Mouse (Mus musculus): ENCODE data around the gene Casc4. TPM values are rescaled to one million over a fixed set of nuclear protein-coding genes. Genes with fewer than 3 reads are reported as not detected.
"Not testable (repeated sequence)": the region's sequence is repeated elsewhere in the genome, so short reads cannot be mapped to it uniquely, and the experiment has no call there.

Gene Casc4
- polyA plus RNA-seq, 1 experiment from 2014 or later = 19.6 TPM

- WGBS = 2% methylated on average over 18 of the region's 18 CpGs
- Histone ChIP-seq H3K4me3 (peak overlapping the region; percentile 78), H3K4me1 (peaks cover 15% of the 10 kb centered on the region), H3K27ac (replicated peaks) (peak overlapping the region; percentile 87), H3K9ac (replicated peaks) (peak overlapping the region; percentile 83), H3K4me2 (replicated peaks) (peak overlapping the region; percentile 71), H3K9me3 (no peaks in the 10 kb centered on the region), H3K36me3 (no peaks in the 10 kb centered on the region), H3K27me3 (peaks cover 58% of the 10 kb centered on the region)
- ATAC-seq (ENCODE audit: low FRiP score, low read depth) = peak; percentile 64
Observed at GRCm38 (mm10) chr2:121866071-121866601, 634 bp upstream of the Casc4 start.

- WGBS = under 1% methylated on average over 63 of the region's 63 CpGs
- Histone ChIP-seq H3K27ac (replicated peaks) (peak overlapping the region; percentile 87), H3K9me3 (no peaks in the 10 kb centered on the region), H3K9ac (replicated peaks) (peak overlapping the region; percentile 83), H3K36me3 (no peaks in the 10 kb centered on the region), H3K4me1 (peaks cover 15% of the 10 kb centered on the region), H3K4me3 (peak overlapping the region; percentile 78), H3K4me2 (replicated peaks) (peak overlapping the region; percentile 71), H3K27me3 (peaks cover 57% of the 10 kb centered on the region)
- ATAC-seq (ENCODE audit: low FRiP score, low read depth) = peak; percentile 55; the same call in 1 of the 2 replicates
Observed at GRCm38 (mm10) chr2:121867051-121867928, 520 bp downstream of the Casc4 start.

GRCm38 (mm10) chr2:121879506-121879905 is 12.7 kb downstream of the Casc4 start:
- 78% methylated on average over 1 of the region's 1 CpGs for WGBS
- no peak overlapping the region for H3K27ac ChIP-seq (replicated peaks)
- H3K9me3 ChIP-seq = no peaks in the 10 kb centered on the region
- no peak for ATAC-seq (ENCODE audit: low FRiP score, low read depth)
- H3K4me2 ChIP-seq (replicated peaks) = no peak overlapping the region
- H3K4me1 ChIP-seq = no peaks in the 10 kb centered on the region
- peaks cover 22% of the 10 kb centered on the region for H3K27me3 ChIP-seq
- no peak overlapping the region for H3K4me3 ChIP-seq
- H3K9ac ChIP-seq (replicated peaks) = no peak overlapping the region
- H3K36me3 ChIP-seq = no peaks in the 10 kb centered on the region

- Histone ChIP-seq H3K4me3 (no peak overlapping the region), H3K9me3 (no peaks in the 10 kb centered on the region), H3K4me2 (replicated peaks) (no peak overlapping the region), H3K27me3 (no peaks in the 10 kb centered on the region), H3K36me3 (no peaks in the 10 kb centered on the region), H3K9ac (replicated peaks) (no peak overlapping the region), H3K4me1 (no peaks in the 10 kb centered on the region), H3K27ac (replicated peaks) (no peak overlapping the region)
- WGBS = 88% methylated on average over 1 of the region's 1 CpGs
- no peak for ATAC-seq (ENCODE audit: low FRiP score, low read depth)
Observed at GRCm38 (mm10) chr2:121885509-121886106, 18.8 kb downstream of the Casc4 start.

- H3K9ac ChIP-seq (replicated peaks) = no peak overlapping the region
- no peak overlapping the region for H3K27ac ChIP-seq (replicated peaks)
- H3K4me1 ChIP-seq = no peaks in the 10 kb centered on the region
- no peak for ATAC-seq (ENCODE audit: low FRiP score, low read depth)
- no peaks in the 10 kb centered on the region for H3K9me3 ChIP-seq
- no peak overlapping the region for H3K4me2 ChIP-seq (replicated peaks)
- H3K4me3 ChIP-seq = no peak overlapping the region
- H3K27me3 ChIP-seq = no peaks in the 10 kb centered on the region
- H3K36me3 ChIP-seq = no peaks in the 10 kb centered on the region
- WGBS = 95% methylated on average over 1 of the region's 1 CpGs
Observed at GRCm38 (mm10) chr2:121886406-121886805, 19.6 kb downstream of the Casc4 start.

- H3K9me3 ChIP-seq = no peaks in the 10 kb centered on the region
- no peak overlapping the region for H3K4me3 ChIP-seq
- H3K4me1 ChIP-seq = no peaks in the 10 kb centered on the region
- 90% methylated on average over 3 of the region's 3 CpGs for WGBS
- no peaks in the 10 kb centered on the region for H3K36me3 ChIP-seq
- H3K27ac ChIP-seq (replicated peaks) = no peak overlapping the region
- no peak for ATAC-seq (ENCODE audit: low FRiP score, low read depth)
- no peak overlapping the region for H3K9ac ChIP-seq (replicated peaks)
- no peaks in the 10 kb centered on the region for H3K27me3 ChIP-seq
- no peak overlapping the region for H3K4me2 ChIP-seq (replicated peaks)
Observed at GRCm38 (mm10) chr2:121888720-121889497, 22.1 kb downstream of the Casc4 start.

- WGBS = 83% methylated on average over 2 of the region's 2 CpGs
- Histone ChIP-seq H3K4me3 (no peak overlapping the region), H3K9me3 (no peaks in the 10 kb centered on the region), H3K9ac (replicated peaks) (no peak overlapping the region), H3K27me3 (no peaks in the 10 kb centered on the region), H3K4me2 (replicated peaks) (no peak overlapping the region), H3K4me1 (no peaks in the 10 kb centered on the region), H3K27ac (replicated peaks) (no peak overlapping the region), H3K36me3 (no peaks in the 10 kb centered on the region)
- ATAC-seq (ENCODE audit: low FRiP score, low read depth) = no peak
Observed at GRCm38 (mm10) chr2:121895261-121895660, 28.5 kb downstream of the Casc4 start.

GRCm38 (mm10) chr2:121896825-121897224 is 30.1 kb downstream of the Casc4 start:
- no peak overlapping the region for H3K9ac ChIP-seq (replicated peaks)
- H3K27me3 ChIP-seq = no peaks in the 10 kb centered on the region
- no peaks in the 10 kb centered on the region for H3K9me3 ChIP-seq
- H3K4me3 ChIP-seq = no peak overlapping the region
- H3K36me3 ChIP-seq = no peaks in the 10 kb centered on the region
- no peaks in the 10 kb centered on the region for H3K4me1 ChIP-seq
- ATAC-seq (ENCODE audit: low FRiP score, low read depth) = no peak
- WGBS = 87% methylated on average over 1 of the region's 1 CpGs
- H3K4me2 ChIP-seq (replicated peaks) = no peak overlapping the region
- H3K27ac ChIP-seq (replicated peaks) = no peak overlapping the region

GRCm38 (mm10) chr2:121909975-121910374 is 43.2 kb downstream of the Casc4 start:
- no peak overlapping the region for H3K9ac ChIP-seq (replicated peaks)
- ATAC-seq (ENCODE audit: low FRiP score, low read depth) = no peak
- peaks cover 23% of the 10 kb centered on the region for H3K36me3 ChIP-seq
- WGBS = 90% methylated on average over 3 of the region's 3 CpGs
- H3K4me2 ChIP-seq (replicated peaks) = no peak overlapping the region
- H3K4me1 ChIP-seq = no peaks in the 10 kb centered on the region
- H3K27ac ChIP-seq (replicated peaks) = no peak overlapping the region
- H3K9me3 ChIP-seq = no peaks in the 10 kb centered on the region
- H3K27me3 ChIP-seq = no peaks in the 10 kb centered on the region
- H3K4me3 ChIP-seq = no peak overlapping the region

GRCm38 (mm10) chr2:121916047-121916970 is 49.5 kb downstream of the Casc4 start:
- Histone ChIP-seq H3K9ac (replicated peaks) (no peak overlapping the region), H3K27me3 (no peaks in the 10 kb centered on the region), H3K27ac (replicated peaks) (no peak overlapping the region), H3K9me3 (no peaks in the 10 kb centered on the region), H3K4me2 (replicated peaks) (no peak overlapping the region), H3K36me3 (peaks cover 14% of the 10 kb centered on the region), H3K4me1 (no peaks in the 10 kb centered on the region), H3K4me3 (no peak overlapping the region)
- WGBS = 89% methylated on average over 5 of the region's 5 CpGs
- no peak for ATAC-seq (ENCODE audit: low FRiP score, low read depth)

- H3K27ac ChIP-seq (replicated peaks); H3K27me3 ChIP-seq; H3K4me2 ChIP-seq (replicated peaks); H3K4me3 ChIP-seq; H3K36me3 ChIP-seq; H3K9me3 ChIP-seq; H3K9ac ChIP-seq (replicated peaks); ATAC-seq (ENCODE audit: low FRiP score, low read depth); H3K4me1 ChIP-seq: not testable (repeated sequence)
- WGBS = 79% methylated on average over 2 of the region's 2 CpGs
Observed at GRCm38 (mm10) chr2:121937624-121938023, 70.9 kb downstream of the Casc4 start.

Data from midbrain, embryonic 12.5 days (tissue).